Mouse (Mus musculus) neutrophil, adult 83 days (primary cell): ENCODE data around the gene Asz1. TPM values are rescaled to one million over a fixed set of nuclear protein-coding genes. Genes with fewer than 3 reads are reported as not detected.

Experiments
- total RNA-seq, 2 experiments: library from RNA; stranded (reverse); gene quantifications; one replicate each; pipeline ENCODE4 v1.2.4; 2023

The Asz1 gene
- not detected for total RNA-seq

DNA sequence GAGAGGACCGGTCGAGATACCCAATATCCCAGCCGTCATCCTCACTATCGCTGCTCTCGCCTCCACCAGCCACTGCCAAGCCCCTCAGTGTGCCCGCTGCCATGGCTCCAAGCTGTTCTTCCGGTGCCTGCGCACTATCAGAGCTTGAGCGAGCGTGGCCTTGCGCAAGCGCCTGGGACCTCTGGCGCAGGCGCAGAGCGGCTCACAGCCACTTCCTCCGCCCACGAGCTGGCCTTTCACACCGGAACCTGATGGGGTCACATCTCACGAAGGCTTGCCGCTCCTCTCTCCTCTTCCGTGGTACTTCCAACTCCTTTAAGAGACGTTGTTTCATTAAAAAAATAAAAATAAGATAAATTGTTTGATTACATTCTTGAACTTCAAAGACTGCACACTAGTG lies at the start of gene Asz1:
Gene Asz1 (minus strand): TSS at position 128 of the 400 bp plus-strand sequence.

DNA sequence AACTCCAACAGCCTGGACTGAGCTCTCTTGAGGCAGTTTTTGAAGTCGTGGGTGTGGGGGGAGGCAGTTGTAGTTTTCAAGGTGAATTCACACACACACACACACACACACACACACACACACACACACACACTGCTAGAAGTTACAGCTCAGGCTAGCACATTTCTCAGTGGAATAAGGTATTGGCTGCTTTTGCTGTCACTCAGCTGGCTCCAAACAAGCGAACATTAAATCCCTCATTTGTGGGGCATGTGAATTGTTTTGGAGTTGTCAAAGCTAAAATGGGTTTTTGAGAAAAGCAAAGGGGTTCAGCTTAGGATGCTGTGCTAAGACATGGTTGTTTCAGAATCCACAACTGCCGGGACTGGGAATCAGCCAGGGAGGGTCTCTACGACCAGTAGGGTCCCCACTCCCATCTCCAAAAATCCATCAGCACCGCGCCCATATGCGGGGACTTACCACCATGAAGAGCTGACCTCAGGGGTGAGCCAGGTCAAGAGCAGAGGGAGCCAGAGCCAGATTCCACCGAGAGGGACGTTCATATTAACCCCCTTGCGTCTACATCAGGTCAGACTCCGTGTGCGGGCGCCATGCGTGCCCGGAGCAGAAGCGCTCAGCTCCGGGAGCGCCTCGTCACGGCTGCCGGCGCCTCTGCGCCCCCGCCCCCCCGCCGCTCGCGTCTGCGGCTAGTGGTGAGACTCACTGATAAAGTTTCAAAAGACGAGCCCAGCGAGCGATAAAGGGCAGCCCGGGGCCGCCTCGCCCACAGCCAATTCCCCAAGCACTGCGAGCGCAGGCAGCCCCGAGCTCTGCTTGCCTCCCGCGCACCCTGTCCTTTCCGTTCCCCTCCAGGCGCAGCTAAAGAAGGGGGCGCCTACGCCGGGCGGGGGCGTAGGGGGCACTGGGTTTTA lies 78.9 kb downstream of the Asz1 start, which contains the start of gene Wnt2:
Gene Wnt2 (minus strand): TSS at position 840 of the 911 bp plus-strand sequence.

Other genes with a start within 250 kb of the Asz1 start
- not detected for gene Wnt2, start 78.5 kb downstream of the Asz1 start, total RNA-seq
- gene Cftr, start 61.6 kb upstream of the Asz1 start, total RNA-seq, result not detected